Mouse (Mus musculus) heart, adult 2 months (tissue): ENCODE data around the gene Uba7.

Experiments used
- CTCF ChIP-seq: fragments of 200-600 bp; IDR thresholded peaks from 2 replicates; pipeline ENCODE4 v1.8.1; 2022; ENCODE audit warnings: antibody characterized with exemption, mild to moderate bottlenecking, moderate library complexity
- POLR2A ChIP-seq: fragments of 200-500 bp; IDR thresholded peaks from 2 replicates; pipeline ENCODE4 v1.6.1; 2011; ENCODE audit warnings: mild to moderate bottlenecking, low read depth, low read length, control low read depth; ENCODE audit not compliant: insufficient read depth

- no peak for TF ChIP-seq CTCF
- peak; percentile 51; the same call in 1 of the 2 replicates for TF ChIP-seq POLR2A
Observed at GRCm38 (mm10) chr9:107971690-107972541, 3.4 kb upstream of the Uba7 start.
